Mouse (Mus musculus): ENCODE measurements at regions not wholly inside any gene's neighbourhood (a gene's known extent, or its start where the extent isn't known, plus 50 kb on each side); places are given as distances from the start of the nearest gene placed in this dataset.

DNA sequence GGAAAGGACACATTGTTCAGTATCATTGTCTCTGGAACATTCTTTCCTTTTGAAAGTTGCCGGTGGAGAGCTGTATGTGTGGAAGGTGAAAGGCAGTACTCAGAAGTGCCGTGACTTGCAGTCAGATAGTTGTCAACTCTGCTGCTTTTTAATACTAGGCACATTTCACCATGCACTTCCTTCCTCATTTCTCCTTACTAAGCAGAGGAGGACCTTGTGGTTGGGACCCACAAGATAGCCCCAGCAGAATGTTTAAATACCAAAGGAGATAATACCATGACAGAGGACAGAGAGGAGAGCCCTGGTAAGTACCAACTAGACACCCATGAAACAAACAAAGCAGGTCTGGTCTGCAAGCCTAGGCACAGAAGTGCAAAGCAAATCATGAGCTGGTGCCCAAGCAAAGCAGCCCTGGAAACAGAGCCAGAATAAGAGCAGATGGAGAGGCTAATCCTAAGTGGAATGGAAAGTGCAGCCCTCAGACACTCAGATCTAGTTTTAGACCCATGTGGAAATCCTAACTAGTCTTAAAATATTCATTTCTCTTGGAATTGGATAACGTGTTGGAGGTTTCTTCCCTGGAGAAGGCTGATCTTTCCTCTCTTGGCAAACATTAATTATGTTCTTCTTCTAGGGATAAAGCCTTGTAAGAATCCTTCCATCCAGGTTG, 341.4 kb downstream of the Insc start:
- DNase-seq = no peak

DNA sequence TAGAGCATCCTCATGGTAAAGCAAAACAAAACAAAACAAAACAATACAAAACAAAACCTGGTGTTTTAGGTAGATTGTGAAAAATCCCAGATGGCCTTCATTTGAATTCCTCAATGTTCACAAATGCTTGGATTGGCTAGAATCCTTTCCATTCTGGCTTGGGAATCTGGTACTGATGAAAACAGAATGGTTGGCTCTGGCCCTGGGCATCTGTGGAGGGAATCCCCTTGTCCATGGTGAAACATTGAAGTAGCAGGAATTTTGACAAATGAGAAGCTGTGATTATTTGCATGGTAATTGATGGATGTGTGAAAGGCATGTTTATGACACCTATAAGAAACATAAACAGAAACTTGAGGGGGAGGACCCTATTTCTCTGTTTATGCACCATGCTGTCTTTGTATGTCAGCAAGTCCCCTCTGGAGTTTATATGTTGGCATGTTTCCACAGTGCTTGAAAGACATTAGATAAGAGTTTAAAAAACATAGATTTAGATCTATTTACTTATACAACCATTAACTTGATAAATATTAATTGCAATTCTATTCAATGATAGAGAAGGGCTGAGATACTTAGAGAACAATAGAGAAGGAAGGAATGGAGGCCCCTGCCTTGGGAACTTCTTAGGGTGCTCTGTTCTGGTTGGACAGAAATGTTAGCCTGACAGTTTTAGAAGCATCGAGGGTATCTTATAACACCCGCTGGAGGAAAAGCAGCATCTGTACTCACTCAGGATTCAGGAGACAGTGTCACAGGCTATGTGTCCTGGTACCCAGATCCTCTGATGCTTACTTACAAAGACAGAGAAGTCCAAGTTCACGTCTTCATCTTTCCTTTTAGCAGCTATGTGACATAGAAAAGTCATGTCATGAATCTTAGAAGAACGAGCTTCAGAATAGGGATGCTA, 343.3 kb downstream of the Insc start:
- no peak for DNase-seq

- no peak for DNase-seq
Observed at GRCm38 (mm10) chr7:115092481-115093050, 349.1 kb downstream of the Insc start.

DNA sequence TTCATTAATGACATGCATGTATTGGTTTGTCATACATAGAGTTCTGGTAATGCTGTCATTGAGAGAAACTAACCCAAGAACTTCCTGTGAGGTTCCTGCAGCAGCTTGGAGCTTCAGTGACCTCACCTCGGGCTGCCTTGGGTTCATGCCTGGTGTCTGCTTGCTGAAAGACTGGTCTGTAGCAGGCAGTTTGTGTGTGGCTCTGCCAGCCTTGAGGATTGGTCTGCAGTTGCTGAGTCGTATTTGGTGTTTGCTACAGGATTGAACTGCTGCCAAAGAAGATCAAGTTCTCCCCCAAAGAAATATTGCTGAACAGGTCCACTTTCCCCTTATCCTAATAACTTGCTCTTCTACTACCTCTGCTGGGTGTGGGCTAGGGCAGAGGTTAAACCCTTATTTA, 362.5 kb downstream of the Insc start:
- no peak for DNase-seq

- no peak for DNase-seq
Observed at GRCm38 (mm10) chr7:115112282-115112681, 368.8 kb downstream of the Insc start.

GRCm38 (mm10) chr7:115123283-115123682, 379.8 kb downstream of the Insc start:
- DNase-seq = no peak

GRCm38 (mm10) chr7:115129001-115129400, 385.5 kb downstream of the Insc start:
- no peak for DNase-seq

- no peak for DNase-seq
Observed at GRCm38 (mm10) chr7:115131259-115131969, 387.9 kb downstream of the Insc start.

DNA sequence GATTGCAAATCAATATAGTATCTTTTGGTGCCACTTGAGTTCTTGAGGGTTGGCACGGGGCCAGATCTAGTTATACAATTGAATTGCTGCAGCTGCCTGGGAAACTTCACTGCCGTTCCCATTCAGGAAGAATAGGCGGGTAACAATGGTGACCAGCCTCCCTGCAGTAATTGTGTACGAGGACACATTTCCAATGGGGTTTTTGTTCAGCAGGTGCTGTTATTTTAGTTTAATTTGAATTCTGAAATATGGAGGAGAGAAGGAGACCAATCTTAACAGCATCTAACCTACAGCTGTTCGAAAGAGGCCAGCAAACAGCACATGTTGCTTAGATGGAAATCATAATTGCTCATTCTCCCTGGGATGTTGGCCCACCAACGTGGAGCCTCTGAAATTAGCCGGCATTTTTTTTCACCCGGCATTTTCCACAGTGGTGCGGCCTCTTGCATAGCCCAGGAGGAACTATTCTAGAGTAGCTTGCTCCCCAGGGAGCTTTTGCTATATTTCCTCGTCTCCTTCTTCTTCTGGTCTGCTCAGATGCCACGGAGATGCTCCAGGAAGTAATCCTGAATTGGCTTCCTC, 388.6 kb downstream of the Insc start:
- DNase-seq = no peak

DNA sequence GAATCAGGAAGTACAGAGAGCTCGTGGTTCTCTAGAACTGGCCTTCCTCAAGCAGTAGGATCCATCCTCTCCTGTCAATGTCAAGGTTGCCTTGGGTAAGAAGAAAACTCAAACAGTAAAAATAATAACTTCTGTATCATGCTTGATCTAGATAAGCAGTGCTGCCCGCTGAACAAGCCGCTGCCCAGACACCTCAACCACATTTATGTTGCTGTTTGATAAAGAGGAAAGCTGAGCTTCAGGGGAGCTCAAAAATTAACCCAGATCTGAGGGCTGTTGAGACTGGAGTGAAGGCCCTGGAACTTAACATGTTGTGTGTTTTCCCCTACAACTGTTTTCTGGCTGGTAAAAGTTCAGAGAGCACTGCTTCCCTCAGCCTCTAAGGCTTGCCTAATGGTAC, 389.1 kb downstream of the Insc start:
- DNase-seq = no peak

DNA sequence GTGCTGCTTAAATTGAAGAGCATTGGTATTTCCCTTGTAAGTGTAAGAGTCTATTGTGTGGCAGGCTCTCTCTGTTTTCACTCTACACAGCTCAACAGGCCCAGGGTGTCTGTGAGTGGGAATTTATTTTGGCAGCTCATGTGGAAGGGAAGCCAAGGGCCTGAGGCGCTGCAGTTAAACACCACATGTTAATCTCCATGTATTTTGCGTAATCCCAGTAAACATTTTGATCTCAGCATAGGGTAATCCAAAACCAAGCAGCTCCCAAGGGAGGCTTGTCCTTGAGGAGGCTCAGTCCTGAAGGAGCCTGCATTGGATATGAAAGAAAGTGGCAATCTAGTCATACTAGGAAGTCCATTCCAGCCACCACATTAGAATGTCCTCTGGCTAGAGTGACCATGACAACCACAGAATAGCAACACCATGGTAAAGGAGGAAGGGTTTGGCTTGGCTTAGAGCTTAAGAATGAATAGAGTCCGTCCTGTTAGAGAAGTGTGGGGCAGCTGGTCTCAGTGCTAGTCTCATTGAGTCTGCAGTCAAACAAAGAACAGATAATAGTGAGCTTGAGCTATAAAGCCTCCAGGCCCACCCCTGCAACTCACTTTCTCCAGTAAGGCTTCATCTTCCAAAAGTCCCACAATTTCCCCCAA, 391.6 kb downstream of the Insc start:
- no peak for DNase-seq

DNA sequence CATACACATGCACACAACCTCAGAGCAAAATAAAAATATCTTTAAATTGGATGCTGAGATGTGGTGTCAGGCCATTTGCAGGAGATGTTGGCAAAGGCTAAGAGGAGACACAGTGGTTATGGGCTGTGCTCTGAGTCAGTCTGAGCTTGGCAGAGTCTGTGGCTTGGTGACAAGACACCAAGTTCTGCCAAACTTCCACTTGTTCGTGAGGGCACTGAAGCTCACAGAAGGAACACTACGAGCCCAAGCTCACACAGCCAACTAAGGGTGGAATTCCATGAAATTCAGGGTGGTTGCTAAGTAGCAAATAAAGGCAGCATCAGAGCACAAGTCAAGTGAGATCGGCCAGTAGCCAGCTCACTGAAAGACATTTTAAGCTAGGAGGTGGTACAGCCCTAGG, 396.8 kb downstream of the Insc start:
- DNase-seq = no peak

DNA sequence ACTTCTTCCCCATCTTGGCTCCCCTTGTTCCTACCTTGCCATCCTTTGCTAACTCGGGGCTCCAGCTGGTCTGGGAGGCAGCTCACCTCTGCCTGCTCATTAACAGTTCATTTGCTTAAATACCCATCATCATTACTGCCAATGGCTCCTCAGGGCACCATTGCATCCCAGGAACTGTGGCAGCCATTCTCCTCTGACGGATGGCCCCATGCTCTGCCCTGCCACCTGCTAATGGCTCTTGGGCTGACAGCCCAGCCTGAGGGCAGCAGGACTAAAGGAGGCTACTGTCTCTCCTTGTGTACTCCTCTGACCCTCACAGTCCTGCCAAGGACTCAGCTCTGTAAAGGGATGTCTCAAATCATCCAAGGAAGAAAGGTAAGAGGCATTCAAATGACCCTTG, 398.7 kb downstream of the Insc start:
- DNase-seq = no peak

DNA sequence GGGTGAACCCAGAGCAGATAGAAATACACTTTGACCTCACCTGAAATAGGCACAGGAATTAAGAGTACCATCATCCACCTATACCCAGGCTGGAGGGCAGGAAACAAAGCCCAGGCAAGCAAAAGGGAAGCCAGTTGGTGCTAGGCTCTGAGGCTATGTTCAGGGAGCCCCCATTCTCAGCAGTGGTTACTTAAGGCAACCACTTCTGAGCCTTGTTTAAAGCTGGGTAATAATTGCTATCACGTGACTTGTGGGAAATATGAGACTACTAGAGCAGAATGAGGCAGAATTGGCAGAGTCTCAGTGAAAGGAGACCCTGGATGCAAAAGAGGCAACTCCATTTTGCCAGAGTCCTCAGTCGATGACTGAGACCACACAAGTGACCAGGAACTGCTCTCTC, 401.5 kb downstream of the Insc start:
- no peak for DNase-seq

DNA sequence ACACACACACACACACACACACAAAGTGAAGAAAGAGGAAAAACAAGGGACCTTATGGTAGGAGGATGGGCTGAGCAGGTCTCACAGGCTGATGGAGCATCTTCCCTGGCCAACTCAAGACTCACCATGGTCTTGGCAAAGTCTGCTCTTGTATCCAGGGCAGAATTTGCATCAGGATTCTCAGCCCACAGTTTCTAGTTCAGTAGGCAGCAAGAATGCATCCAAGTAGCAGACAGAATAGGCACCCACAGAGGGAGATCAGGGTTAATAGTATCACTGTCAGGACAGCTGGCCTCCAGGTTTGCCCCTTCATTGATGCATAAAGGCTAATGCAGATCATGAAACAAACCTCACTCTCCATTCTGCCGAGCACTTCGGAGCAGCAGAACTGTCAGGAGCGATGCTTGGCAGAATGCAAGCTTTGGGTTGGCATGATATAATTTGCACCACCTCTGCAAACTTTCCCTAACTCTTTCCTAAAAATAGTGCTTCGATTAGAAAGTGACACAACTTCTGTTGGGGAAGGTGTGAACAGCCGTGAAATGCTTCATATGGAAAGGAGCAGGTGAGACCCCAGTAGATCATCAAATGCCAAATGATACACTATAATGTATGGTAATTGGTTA, 404.0 kb downstream of the Insc start:
- no peak for DNase-seq

- no peak for DNase-seq
Observed at GRCm38 (mm10) chr7:115153291-115153690, 409.8 kb downstream of the Insc start.

DNA sequence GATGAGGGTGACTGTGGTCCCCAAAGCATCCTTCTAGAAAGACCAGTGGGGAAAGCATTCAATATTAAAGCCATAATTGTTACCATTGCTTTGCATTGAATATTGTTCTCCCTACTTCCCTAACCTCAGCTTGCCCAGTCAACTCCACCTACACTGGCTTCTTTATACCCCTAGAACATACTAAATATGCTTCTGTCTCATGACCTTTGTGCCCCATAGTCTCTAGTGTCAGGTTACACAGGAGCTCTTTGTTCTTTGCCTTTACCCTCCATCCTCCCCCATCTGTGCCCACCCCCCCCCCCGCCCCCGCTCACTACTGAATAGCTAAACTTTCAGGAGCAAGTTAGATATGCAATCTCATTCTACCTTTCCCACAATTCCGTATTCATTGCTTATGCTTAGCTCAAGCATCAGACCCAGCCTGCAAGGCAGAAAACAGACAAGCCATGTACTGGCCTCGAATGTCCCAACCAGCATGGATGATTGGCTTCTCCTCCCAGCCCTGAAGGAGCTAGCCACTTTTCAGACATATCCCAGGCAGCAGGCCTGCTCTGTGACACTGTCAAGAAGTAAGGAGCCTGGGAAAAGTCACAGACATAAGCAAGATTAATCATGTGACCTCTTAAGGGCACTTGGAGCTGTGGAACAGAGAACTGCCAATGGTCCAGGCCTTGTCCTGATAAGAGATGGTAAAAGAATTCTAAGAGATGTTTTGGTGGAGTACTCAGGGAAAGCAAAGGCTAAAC, 410.4 kb downstream of the Insc start:
- DNase-seq = no peak

GRCm38 (mm10) chr7:115170023-115170422, 426.5 kb downstream of the Insc start:
- DNase-seq = no peak

DNA sequence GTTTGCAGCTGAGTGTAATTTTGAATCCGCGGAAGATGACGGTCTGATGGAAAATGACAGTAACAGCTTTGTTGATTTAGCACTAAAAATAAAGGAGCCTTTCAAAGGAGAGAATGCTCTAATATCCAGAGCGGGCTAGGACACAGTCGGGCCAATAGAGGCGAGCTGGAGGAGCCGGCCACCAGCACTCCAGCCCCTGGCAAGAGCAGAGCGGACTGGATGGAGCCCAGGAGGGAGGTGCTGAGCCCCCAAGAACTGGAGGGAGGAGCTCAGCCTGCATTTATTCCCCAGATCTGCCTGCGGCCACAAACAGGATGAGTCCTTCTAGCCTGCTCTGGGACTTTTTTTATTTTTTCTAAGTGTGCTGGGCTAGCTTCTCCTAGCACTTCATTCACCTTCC, 426.9 kb downstream of the Insc start:
- DNase-seq = no peak

DNA sequence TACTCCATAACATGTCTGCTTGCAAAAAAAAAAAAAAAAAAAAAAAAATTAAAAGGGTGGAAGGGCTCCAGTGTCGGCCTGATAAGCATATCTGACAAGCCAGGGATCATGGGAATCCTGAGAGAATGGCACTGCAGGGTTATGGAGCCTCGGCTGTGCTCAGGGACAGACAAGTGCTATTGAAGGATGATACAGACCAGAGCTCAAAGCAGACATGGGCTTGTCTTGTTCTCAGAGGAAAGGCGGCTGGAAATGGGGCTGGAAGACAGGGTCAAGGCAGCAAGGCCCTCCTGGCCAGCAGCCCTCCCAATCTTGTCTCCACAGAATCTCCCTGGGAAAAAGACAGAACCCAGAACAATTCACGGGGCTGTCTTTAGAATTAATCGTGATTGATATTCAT, 449.0 kb downstream of the Insc start:
- DNase-seq = no peak

Measured in thymus, postnatal 36 days (tissue).